Mouse (Mus musculus) stomach, postnatal 0 days (tissue): ENCODE measurements around the gene Ctdnep1.

Source experiments
- CTCF ChIP-seq: IDR thresholded peaks from 2 replicates; pipeline ENCODE4 v1.5.1; 2016; ENCODE audit warnings: antibody characterized with exemption, low read depth, mild to moderate bottlenecking, moderate library complexity
- EP300 ChIP-seq: optimal IDR thresholded peaks from 2 replicates; pipeline ENCODE3; 2016; ENCODE audit warnings: antibody characterized with exemption

DNA sequence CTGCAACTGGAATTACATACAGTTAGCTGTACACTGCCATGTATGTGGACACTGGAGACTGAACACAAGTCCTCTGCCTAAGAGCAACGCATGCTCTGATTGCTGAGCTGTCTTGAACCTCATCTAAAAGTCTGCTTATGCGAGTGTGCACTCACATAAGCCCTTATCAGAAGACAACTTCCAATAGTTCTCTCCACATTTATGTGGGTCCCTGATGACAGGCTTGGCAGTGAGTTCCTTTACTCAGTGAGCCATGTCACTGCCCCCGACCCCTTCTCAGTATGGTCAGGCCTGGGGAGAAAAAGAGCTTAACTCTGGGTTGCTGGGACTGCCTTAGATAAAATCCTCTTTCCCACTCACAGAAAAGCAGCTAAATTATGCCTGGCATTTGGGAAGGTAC, 35.7 kb downstream of the Ctdnep1 start, which contains the start of gene Dlg4:
- TF ChIP-seq CTCF: no peak
- TF ChIP-seq EP300: no peak
